Mouse (Mus musculus): ENCODE measurements at regions not wholly inside any gene's neighbourhood (a gene's known extent, or its start where the extent isn't known, plus 50 kb on each side); places are given as distances from the start of the nearest gene placed in this dataset.
"Not testable (repeated sequence)": the region's sequence is repeated elsewhere in the genome, so short reads cannot be mapped to it uniquely, and the experiment has no call there.

GRCm38 (mm10) chr13:97347696-97348095, 106.8 kb downstream of the Enc1 start:
- ATAC-seq (ENCODE audit: low read depth), result no peak
- H3K4me1 ChIP-seq (ENCODE audit: control insufficient read depth, low read depth, low read length), result no peaks in the 10 kb centered on the region
- H3K36me3 ChIP-seq (ENCODE audit: control insufficient read depth, insufficient read depth), result no peaks in the 10 kb centered on the region
- WGBS (ENCODE audit: insufficient replicate concordance), result 67% methylated on average over 7 of the region's 7 CpGs
- no peaks in the 10 kb centered on the region for H3K9me3 ChIP-seq (replicated peaks; ENCODE audit: control insufficient read depth, low read length)
- H3K27me3 ChIP-seq (ENCODE audit: control insufficient read depth, insufficient read depth, low read depth, low read length), result no peaks in the 10 kb centered on the region
- H3K4me3 ChIP-seq (ENCODE audit: low read depth, low read length), result no peak overlapping the region
- no peak overlapping the region for H3K9ac ChIP-seq (ENCODE audit: low read depth, low read length)
- no peak overlapping the region for H3K27ac ChIP-seq (ENCODE audit: low read length)
- no peak overlapping the region for H3K4me2 ChIP-seq (ENCODE audit: low read depth, low read length)

GRCm38 (mm10) chr13:97341218-97341889, 100.4 kb downstream of the Enc1 start:
- no peak overlapping the region for H3K9ac ChIP-seq (ENCODE audit: low read depth, low read length)
- WGBS (ENCODE audit: insufficient replicate concordance), result 47% methylated on average over 7 of the region's 7 CpGs
- no peaks in the 10 kb centered on the region for H3K4me1 ChIP-seq (ENCODE audit: control insufficient read depth, low read depth, low read length)
- H3K4me2 ChIP-seq (ENCODE audit: low read depth, low read length), result no peak overlapping the region
- no peak overlapping the region for H3K4me3 ChIP-seq (ENCODE audit: low read depth, low read length)
- no peak for ATAC-seq (ENCODE audit: low read depth)
- H3K27ac ChIP-seq (ENCODE audit: low read length), result no peak overlapping the region
- H3K9me3 ChIP-seq (replicated peaks; ENCODE audit: control insufficient read depth, low read length), result no peaks in the 10 kb centered on the region
- no peaks in the 10 kb centered on the region for H3K27me3 ChIP-seq (ENCODE audit: control insufficient read depth, insufficient read depth, low read depth, low read length)
- H3K36me3 ChIP-seq (ENCODE audit: control insufficient read depth, insufficient read depth), result no peaks in the 10 kb centered on the region

GRCm38 (mm10) chr13:97337954-97338353, 97.0 kb downstream of the Enc1 start:
- no peaks in the 10 kb centered on the region for H3K9me3 ChIP-seq (replicated peaks; ENCODE audit: control insufficient read depth, low read length)
- H3K27me3 ChIP-seq (ENCODE audit: control insufficient read depth, insufficient read depth, low read depth, low read length), result no peaks in the 10 kb centered on the region
- H3K4me3 ChIP-seq (ENCODE audit: low read depth, low read length), result no peak overlapping the region
- no peaks in the 10 kb centered on the region for H3K36me3 ChIP-seq (ENCODE audit: control insufficient read depth, insufficient read depth)
- ATAC-seq (ENCODE audit: low read depth), result no peak
- no peak overlapping the region for H3K9ac ChIP-seq (ENCODE audit: low read depth, low read length)
- H3K27ac ChIP-seq (ENCODE audit: low read length), result no peak overlapping the region
- H3K4me2 ChIP-seq (ENCODE audit: low read depth, low read length), result no peak overlapping the region
- WGBS (ENCODE audit: insufficient replicate concordance), result 20% methylated on average over 3 of the region's 3 CpGs
- no peaks in the 10 kb centered on the region for H3K4me1 ChIP-seq (ENCODE audit: control insufficient read depth, low read depth, low read length)

GRCm38 (mm10) chr13:97337296-97337731, 96.4 kb downstream of the Enc1 start:
- WGBS (ENCODE audit: insufficient replicate concordance), result 63% methylated on average over 10 of the region's 10 CpGs
- H3K4me2 ChIP-seq (ENCODE audit: low read depth, low read length), result no peak overlapping the region

GRCm38 (mm10) chr13:97333801-97334534, 93.1 kb downstream of the Enc1 start:
- Histone ChIP-seq H3K4me2 (ENCODE audit: low read depth, low read length) (no peak overlapping the region), H3K9me3 (replicated peaks; ENCODE audit: control insufficient read depth, low read length) (no peaks in the 10 kb centered on the region), H3K27me3 (ENCODE audit: control insufficient read depth, insufficient read depth, low read depth, low read length) (no peaks in the 10 kb centered on the region), H3K36me3 (ENCODE audit: control insufficient read depth, insufficient read depth) (no peaks in the 10 kb centered on the region), H3K4me3 (ENCODE audit: low read depth, low read length) (no peak overlapping the region), H3K27ac (ENCODE audit: low read length) (no peak overlapping the region), H3K9ac (ENCODE audit: low read depth, low read length) (no peak overlapping the region), H3K4me1 (ENCODE audit: control insufficient read depth, low read depth, low read length) (no peaks in the 10 kb centered on the region)
- ATAC-seq (ENCODE audit: low read depth), result no peak
- whole genome bisulfite sequencing (ENCODE audit: insufficient replicate concordance), result 47% methylated on average over 10 of the region's 10 CpGs

More at GRCm38 (mm10) chr13:97337296-97337731, 96.4 kb downstream of the Enc1 start:
- no peak for ATAC-seq (ENCODE audit: low read depth)
- H3K9ac ChIP-seq (ENCODE audit: low read depth, low read length), result no peak overlapping the region
- H3K36me3 ChIP-seq (ENCODE audit: control insufficient read depth, insufficient read depth), result no peaks in the 10 kb centered on the region
- no peaks in the 10 kb centered on the region for H3K27me3 ChIP-seq (ENCODE audit: control insufficient read depth, insufficient read depth, low read depth, low read length)
- no peaks in the 10 kb centered on the region for H3K9me3 ChIP-seq (replicated peaks; ENCODE audit: control insufficient read depth, low read length)
- H3K27ac ChIP-seq (ENCODE audit: low read length), result no peak overlapping the region
- H3K4me3 ChIP-seq (ENCODE audit: low read depth, low read length), result no peak overlapping the region
- no peaks in the 10 kb centered on the region for H3K4me1 ChIP-seq (ENCODE audit: control insufficient read depth, low read depth, low read length)

GRCm38 (mm10) chr13:97331072-97331471, 90.2 kb downstream of the Enc1 start:
- H3K27me3 ChIP-seq (ENCODE audit: control insufficient read depth, insufficient read depth, low read depth, low read length), result no peaks in the 10 kb centered on the region
- no peaks in the 10 kb centered on the region for H3K4me1 ChIP-seq (ENCODE audit: control insufficient read depth, low read depth, low read length)
- no peak overlapping the region for H3K4me2 ChIP-seq (ENCODE audit: low read depth, low read length)
- no peak overlapping the region for H3K4me3 ChIP-seq (ENCODE audit: low read depth, low read length)
- no peak overlapping the region for H3K27ac ChIP-seq (ENCODE audit: low read length)
- H3K9ac ChIP-seq (ENCODE audit: low read depth, low read length), result no peak overlapping the region
- no peak for ATAC-seq (ENCODE audit: low read depth)
- H3K9me3 ChIP-seq (replicated peaks; ENCODE audit: control insufficient read depth, low read length), result no peaks in the 10 kb centered on the region
- H3K36me3 ChIP-seq (ENCODE audit: control insufficient read depth, insufficient read depth), result no peaks in the 10 kb centered on the region
- 73% methylated on average over 14 of the region's 14 CpGs for WGBS (ENCODE audit: insufficient replicate concordance)

- not testable (repeated sequence) for H3K27ac ChIP-seq (ENCODE audit: low read length); H3K4me3 ChIP-seq (ENCODE audit: low read depth, low read length); ATAC-seq (ENCODE audit: low read depth); H3K36me3 ChIP-seq (ENCODE audit: control insufficient read depth, insufficient read depth); H3K27me3 ChIP-seq (ENCODE audit: control insufficient read depth, insufficient read depth, low read depth, low read length); H3K4me1 ChIP-seq (ENCODE audit: control insufficient read depth, low read depth, low read length); H3K9me3 ChIP-seq (replicated peaks; ENCODE audit: control insufficient read depth, low read length); H3K4me2 ChIP-seq (ENCODE audit: low read depth, low read length); H3K9ac ChIP-seq (ENCODE audit: low read depth, low read length)
- WGBS (ENCODE audit: insufficient replicate concordance), result 43% methylated on average over 4 of the region's 4 CpGs
Observed at GRCm38 (mm10) chr13:97321307-97321706, 80.4 kb downstream of the Enc1 start.

- Histone ChIP-seq H3K4me3 (ENCODE audit: low read depth, low read length) (no peak overlapping the region), H3K36me3 (ENCODE audit: control insufficient read depth, insufficient read depth) (no peaks in the 10 kb centered on the region), H3K4me2 (ENCODE audit: low read depth, low read length) (no peak overlapping the region), H3K27ac (ENCODE audit: low read length) (no peak overlapping the region), H3K9ac (ENCODE audit: low read depth, low read length) (no peak overlapping the region), H3K9me3 (replicated peaks; ENCODE audit: control insufficient read depth, low read length) (no peaks in the 10 kb centered on the region), H3K4me1 (ENCODE audit: control insufficient read depth, low read depth, low read length) (no peaks in the 10 kb centered on the region), H3K27me3 (ENCODE audit: control insufficient read depth, insufficient read depth, low read depth, low read length) (no peaks in the 10 kb centered on the region)
- ATAC-seq (ENCODE audit: low read depth), result no peak
- 21% methylated on average over 3 of the region's 4 CpGs for WGBS (ENCODE audit: insufficient replicate concordance)
Observed at GRCm38 (mm10) chr13:97320756-97321155, 79.9 kb downstream of the Enc1 start.

- H3K27ac ChIP-seq (ENCODE audit: low read length), result no peak overlapping the region
- 73% methylated on average over 1 of the region's 1 CpGs for WGBS (ENCODE audit: insufficient replicate concordance)
- no peak overlapping the region for H3K4me2 ChIP-seq (ENCODE audit: low read depth, low read length)
- H3K9ac ChIP-seq (ENCODE audit: low read depth, low read length), result no peak overlapping the region
- H3K9me3 ChIP-seq (replicated peaks; ENCODE audit: control insufficient read depth, low read length), result no peaks in the 10 kb centered on the region
- H3K27me3 ChIP-seq (ENCODE audit: control insufficient read depth, insufficient read depth, low read depth, low read length), result no peaks in the 10 kb centered on the region
- H3K4me1 ChIP-seq (ENCODE audit: control insufficient read depth, low read depth, low read length), result no peaks in the 10 kb centered on the region
- H3K4me3 ChIP-seq (ENCODE audit: low read depth, low read length), result no peak overlapping the region
- H3K36me3 ChIP-seq (ENCODE audit: control insufficient read depth, insufficient read depth), result no peaks in the 10 kb centered on the region
- peak; percentile 50; the same call in 1 of the 2 replicates for ATAC-seq (ENCODE audit: low read depth)
Observed at GRCm38 (mm10) chr13:97320298-97320697, 79.4 kb downstream of the Enc1 start.
